Mouse (Mus musculus) liver, embryonic 16.5 days (tissue): ENCODE data around the gene Mthfsd. TPM values are rescaled to one million over a fixed set of nuclear protein-coding genes. Genes with fewer than 3 reads are reported as not detected.

Experiments
- ATAC-seq: fragments of 200-750 bp; cut with Nextera tagmentation; 2 replicates; pipeline ENCODE4 v1.8.0; 2017; ENCODE audit warnings: low read depth, mild to moderate bottlenecking, moderate number of reproducible peaks, moderate library complexity
- H3K27ac ChIP-seq: fragments of 300-500 bp; sonication (generic); 2 replicates; pipeline ENCODE4 v1.5.1; 2014; ENCODE audit warnings: mild to moderate bottlenecking, low read length
- H3K27me3 ChIP-seq: fragments of 300-500 bp; sonication (generic); 2 replicates; pipeline ENCODE4 v1.6.1; 2014; ENCODE audit warnings: low read depth, low read length, mixed read lengths; ENCODE audit not compliant: control insufficient read depth, insufficient read depth
- H3K36me3 ChIP-seq: fragments of 300-500 bp; sonication (generic); 2 replicates; pipeline ENCODE4 v1.6.1; 2014; ENCODE audit warnings: mild to moderate bottlenecking; ENCODE audit not compliant: control insufficient read depth, insufficient read depth
- H3K4me1 ChIP-seq: fragments of 300-500 bp; sonication (generic); 2 replicates; pipeline ENCODE4 v1.6.1; 2014; ENCODE audit warnings: low read depth, low read length, mixed read lengths; ENCODE audit not compliant: control insufficient read depth
- H3K4me2 ChIP-seq: fragments of 300-500 bp; sonication (generic); 2 replicates; pipeline ENCODE4 v1.6.1; 2014; ENCODE audit warnings: low read depth, low read length, mixed read lengths
- H3K4me3 ChIP-seq: fragments of 300-500 bp; sonication (generic); 2 replicates; pipeline ENCODE4 v1.5.1; 2014; ENCODE audit warnings: low read depth, mild to moderate bottlenecking, low read length
- H3K9ac ChIP-seq: fragments of 300-500 bp; sonication (generic); 2 replicates; pipeline ENCODE4 v1.6.1; 2014; ENCODE audit warnings: low read depth, low read length
- H3K9me3 ChIP-seq: fragments of 300-500 bp; sonication (generic); replicated peaks from 2 replicates; pipeline ENCODE4 v1.6.1; 2016; ENCODE audit warnings: low read length; ENCODE audit not compliant: control insufficient read depth
- WGBS: fragments of 180-500 bp; shearing (Covaris S2); extraction: QIAGEN DNeasy Blood & Tissue Kit; methylation state at CpG from one replicate; pipeline ENCODE4 v1.1.7; 2014; ENCODE audit not compliant: insufficient replicate concordance; 5-methylcytosine and 5-hydroxymethylcytosine counted together
- polyA plus RNA-seq: library from polyadenylated mRNA; unstranded; fragments of >200 nt; fragmentation: Nextera tagmentation; extraction: Ambion mirVana; gene quantifications from 2 replicates; pipeline ENCODE4 v1.2.1, GENCODE M21; 2015

Mthfsd gene
- polyA plus RNA-seq, 1 experiment from 2014 or later: 17.0 TPM

- H3K4me1 ChIP-seq: no peaks in the 10 kb centered on the region; the same call in 1 of the 2 replicates
- WGBS: 2% methylated on average over 28 of the region's 28 CpGs
- no peak overlapping the region for H3K4me3 ChIP-seq
- no peak overlapping the region for H3K9ac ChIP-seq
- H3K9me3 ChIP-seq: no peaks in the 10 kb centered on the region
- no peak overlapping the region for H3K4me2 ChIP-seq
- no peak for ATAC-seq
- H3K36me3 ChIP-seq: no peaks in the 10 kb centered on the region
- peaks cover 96% of the 10 kb centered on the region for H3K27me3 ChIP-seq
- H3K27ac ChIP-seq: no peak overlapping the region
These were observed 9.7 kb upstream of the Mthfsd start for GRCm38 (mm10) chr8:121117906-121118305.

DNA sequence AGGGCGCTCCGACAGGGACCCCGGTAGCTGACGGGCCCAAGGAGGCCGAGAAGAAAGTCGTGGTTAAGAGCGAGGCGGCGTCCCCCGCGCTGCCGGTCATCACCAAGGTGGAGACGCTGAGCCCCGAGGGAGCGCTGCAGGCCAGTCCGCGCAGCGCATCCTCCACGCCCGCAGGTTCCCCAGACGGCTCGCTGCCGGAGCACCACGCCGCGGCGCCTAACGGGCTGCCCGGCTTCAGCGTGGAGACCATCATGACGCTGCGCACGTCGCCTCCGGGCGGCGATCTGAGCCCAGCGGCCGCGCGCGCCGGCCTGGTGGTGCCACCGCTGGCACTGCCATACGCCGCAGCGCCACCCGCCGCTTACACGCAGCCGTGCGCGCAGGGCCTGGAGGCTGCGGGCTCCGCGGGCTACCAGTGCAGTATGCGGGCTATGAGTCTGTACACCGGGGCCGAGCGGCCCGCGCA lies 9.0 kb upstream of the Mthfsd start:
- H3K9ac ChIP-seq: no peak overlapping the region
- 2% methylated on average over 62 of the region's 62 CpGs for WGBS
- no peaks in the 10 kb centered on the region for H3K36me3 ChIP-seq
- no peaks in the 10 kb centered on the region; the same call in 1 of the 2 replicates for H3K4me1 ChIP-seq
- peaks cover 89% of the 10 kb centered on the region for H3K27me3 ChIP-seq
- H3K27ac ChIP-seq: no peak overlapping the region
- ATAC-seq: no peak
- no peak overlapping the region for H3K4me2 ChIP-seq
- 0 out of 2 replicates have a peak overlapping the region, but pooled peaks have one; percentile 6 for H3K4me3 ChIP-seq
- H3K9me3 ChIP-seq: no peaks in the 10 kb centered on the region

DNA sequence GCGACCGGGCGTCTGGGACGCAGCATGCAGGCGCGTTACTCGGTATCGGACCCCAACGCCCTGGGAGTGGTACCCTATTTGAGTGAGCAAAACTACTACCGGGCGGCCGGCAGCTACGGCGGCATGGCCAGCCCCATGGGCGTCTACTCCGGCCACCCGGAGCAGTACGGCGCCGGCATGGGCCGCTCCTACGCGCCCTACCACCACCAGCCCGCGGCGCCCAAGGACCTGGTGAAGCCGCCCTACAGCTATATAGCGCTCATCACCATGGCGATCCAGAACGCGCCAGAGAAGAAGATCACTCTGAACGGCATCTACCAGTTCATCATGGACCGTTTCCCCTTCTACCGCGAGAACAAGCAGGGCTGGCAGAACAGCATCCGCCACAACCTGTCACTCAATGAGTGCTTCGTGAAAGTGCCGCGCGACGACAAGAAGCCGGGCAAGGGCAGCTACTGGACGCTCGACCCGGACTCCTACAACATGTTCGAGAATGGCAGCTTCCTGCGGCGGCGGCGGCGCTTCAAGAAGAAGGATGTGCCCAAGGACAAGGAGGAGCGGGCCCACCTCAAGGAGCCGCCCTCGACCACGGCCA lies 8.5 kb upstream of the Mthfsd start:
- Histone ChIP-seq H3K9ac (no peak overlapping the region), H3K27ac (no peak overlapping the region), H3K27me3 (peaks cover 84% of the 10 kb centered on the region), H3K4me2 (peak overlapping the region; percentile 57), H3K36me3 (no peaks in the 10 kb centered on the region), H3K9me3 (no peaks in the 10 kb centered on the region), H3K4me1 (no peaks in the 10 kb centered on the region; the same call in 1 of the 2 replicates), H3K4me3 (peak overlapping the region; percentile 52)
- WGBS: 1% methylated on average over 55 of the region's 55 CpGs
- no peak for ATAC-seq

DNA sequence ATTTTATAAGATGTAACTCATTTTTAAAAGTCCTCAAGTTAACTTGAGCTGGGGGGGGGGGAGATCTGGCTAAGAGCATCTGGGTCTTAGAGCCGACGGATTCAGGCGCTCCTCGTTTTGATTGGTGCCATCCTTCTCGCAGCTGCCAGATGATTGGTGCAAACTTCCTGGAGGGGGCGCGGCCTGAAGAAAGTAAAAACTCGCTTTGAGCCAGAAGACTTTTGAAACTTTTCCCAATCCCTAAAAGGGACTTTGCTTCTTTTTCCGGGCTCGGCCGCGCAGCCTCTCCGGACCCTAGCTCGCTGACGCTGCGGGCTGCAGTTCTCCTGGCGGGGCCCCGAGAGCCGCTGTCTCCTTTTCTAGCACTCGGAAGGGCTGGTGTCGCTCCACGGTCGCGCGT lies 7.8 kb upstream of the Mthfsd start, which contains the start of gene Foxc2:
Foxc2 (plus strand) TSS at position 224 of the 400 bp plus-strand sequence.
- H3K36me3 ChIP-seq: no peaks in the 10 kb centered on the region
- H3K27ac ChIP-seq: no peak within 1 kb of the TSS
- H3K4me3 ChIP-seq: peak within 1 kb of the TSS; percentile 52
- H3K27me3 ChIP-seq: peaks cover 76% of the 10 kb centered on the region
- WGBS: 2% methylated on average over 25 of the region's 25 CpGs
- peak; percentile 47; the same call in 1 of the 2 replicates for ATAC-seq
- H3K4me2 ChIP-seq: peak within 1 kb of the TSS; percentile 57
- H3K4me1 ChIP-seq: no peaks in the 10 kb centered on the region; the same call in 1 of the 2 replicates
- no peaks in the 10 kb centered on the region for H3K9me3 ChIP-seq
- no peak within 1 kb of the TSS for H3K9ac ChIP-seq

DNA sequence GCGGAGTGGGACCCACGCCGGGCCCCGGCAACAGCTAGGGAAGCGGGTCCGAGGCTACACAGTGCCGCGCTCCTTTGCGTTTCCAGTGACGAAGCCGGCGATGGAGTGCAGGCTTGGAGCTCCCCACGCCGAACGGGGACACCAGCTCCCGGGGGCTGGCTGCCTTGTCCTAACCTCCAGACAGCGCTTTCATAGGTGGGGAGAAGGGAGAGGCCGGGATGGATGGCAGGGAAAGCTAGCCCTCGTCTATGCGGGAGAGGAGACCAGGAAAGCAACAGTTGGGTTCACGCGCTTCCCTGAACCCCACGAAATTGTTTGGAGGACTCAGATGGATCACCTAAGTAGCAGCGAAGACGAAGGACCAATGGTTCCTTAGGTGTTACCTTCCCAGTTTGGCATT lies 6.9 kb upstream of the Mthfsd start:
- ATAC-seq: no peak

GRCm38 (mm10) chr8:121113261-121113660 lies 5.1 kb upstream of the Mthfsd start:
- WGBS: under 1% methylated on average over 21 of the region's 21 CpGs
- H3K9me3 ChIP-seq: no peaks in the 10 kb centered on the region
- H3K4me3 ChIP-seq: no peak overlapping the region
- H3K27ac ChIP-seq: no peak overlapping the region
- H3K36me3 ChIP-seq: no peaks in the 10 kb centered on the region
- ATAC-seq: peak; percentile 38
- peaks cover 50% of the 10 kb centered on the region for H3K27me3 ChIP-seq
- no peak overlapping the region for H3K4me2 ChIP-seq
- H3K9ac ChIP-seq: no peak overlapping the region
- peaks cover 3% of the 10 kb centered on the region for H3K4me1 ChIP-seq

More for the DNA sequence above, 6.9 kb upstream of the Mthfsd start:
- H3K9me3 ChIP-seq: no peaks in the 10 kb centered on the region
- no peak overlapping the region for H3K9ac ChIP-seq
- no peak overlapping the region for H3K4me3 ChIP-seq
- peaks cover 68% of the 10 kb centered on the region for H3K27me3 ChIP-seq
- no peak overlapping the region for H3K4me2 ChIP-seq
- WGBS: 2% methylated on average over 25 of the region's 25 CpGs
- H3K27ac ChIP-seq: no peak overlapping the region
- H3K4me1 ChIP-seq: no peaks in the 10 kb centered on the region; the same call in 1 of the 2 replicates
- H3K36me3 ChIP-seq: no peaks in the 10 kb centered on the region

GRCm38 (mm10) chr8:121111145-121111907 lies 3.1 kb upstream of the Mthfsd start:
- ATAC-seq: no peak
- H3K9me3 ChIP-seq: no peaks in the 10 kb centered on the region
- no peaks in the 10 kb centered on the region for H3K36me3 ChIP-seq
- H3K4me1 ChIP-seq: peaks cover 12% of the 10 kb centered on the region
- 19% methylated on average over 7 of the region's 7 CpGs for WGBS
- no peak overlapping the region for H3K4me2 ChIP-seq
- H3K27ac ChIP-seq: no peak overlapping the region
- peaks cover 30% of the 10 kb centered on the region for H3K27me3 ChIP-seq
- no peak overlapping the region for H3K9ac ChIP-seq
- H3K4me3 ChIP-seq: no peak overlapping the region

- Histone ChIP-seq H3K4me1 (peaks cover 12% of the 10 kb centered on the region), H3K36me3 (no peaks in the 10 kb centered on the region), H3K4me3 (peak overlapping the region; percentile 87), H3K27ac (no peak overlapping the region), H3K9ac (peak overlapping the region; percentile 82), H3K27me3 (peaks cover 3% of the 10 kb centered on the region), H3K9me3 (no peaks in the 10 kb centered on the region), H3K4me2 (peak overlapping the region; percentile 84)
- WGBS: 6% methylated on average over 5 of the region's 5 CpGs
- no peak for ATAC-seq
These were observed 465 bp upstream of the Mthfsd start for GRCm38 (mm10) chr8:121108657-121109056.
